Mouse (Mus musculus) ZHBTc4 (cell line): ENCODE results near the gene Msl2.

ENCODE experiments used
- DNase-seq: peaks from one replicate; pipeline ENCODE4 v3.0.0-alpha.2; 2011; ENCODE audit warnings: low read depth, low spot score

The Msl2 gene

DNA sequence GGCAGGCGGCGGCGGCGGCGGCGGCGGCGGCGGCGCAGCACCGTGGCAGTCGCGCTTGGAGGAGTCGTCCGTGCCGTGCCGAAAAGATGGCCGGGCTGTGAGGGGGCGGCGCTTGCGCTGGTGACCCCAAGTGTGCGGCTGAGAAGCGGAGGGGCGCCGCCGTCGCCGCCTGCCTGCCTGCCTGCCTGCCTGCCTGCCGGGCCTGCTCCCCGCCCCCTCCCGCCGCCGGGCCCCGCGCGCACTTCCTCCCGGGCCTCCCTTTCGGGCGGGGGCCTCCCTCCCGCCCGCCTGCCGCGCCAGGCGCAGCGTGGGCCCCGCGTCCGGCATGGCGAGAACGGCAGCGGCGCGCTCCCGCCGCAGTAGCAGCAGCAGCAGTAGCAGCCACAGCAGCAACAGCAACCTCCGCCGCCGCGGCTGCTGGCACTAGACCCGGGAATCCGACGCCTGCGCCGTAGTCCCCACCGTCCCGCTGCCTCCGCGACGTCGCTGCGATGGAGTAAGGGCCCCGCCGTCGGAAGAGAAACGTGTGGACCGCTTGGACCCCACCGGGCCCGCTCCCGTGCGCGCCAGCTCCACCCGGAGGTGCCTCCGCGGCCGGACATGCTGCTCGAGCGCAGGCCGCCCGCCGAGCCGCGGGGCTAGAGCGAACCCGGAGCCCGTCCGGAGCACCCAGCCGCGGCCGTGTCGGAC, 576 bp downstream of the Msl2 start:
- DNase-seq, result peak; percentile 81

DNA sequence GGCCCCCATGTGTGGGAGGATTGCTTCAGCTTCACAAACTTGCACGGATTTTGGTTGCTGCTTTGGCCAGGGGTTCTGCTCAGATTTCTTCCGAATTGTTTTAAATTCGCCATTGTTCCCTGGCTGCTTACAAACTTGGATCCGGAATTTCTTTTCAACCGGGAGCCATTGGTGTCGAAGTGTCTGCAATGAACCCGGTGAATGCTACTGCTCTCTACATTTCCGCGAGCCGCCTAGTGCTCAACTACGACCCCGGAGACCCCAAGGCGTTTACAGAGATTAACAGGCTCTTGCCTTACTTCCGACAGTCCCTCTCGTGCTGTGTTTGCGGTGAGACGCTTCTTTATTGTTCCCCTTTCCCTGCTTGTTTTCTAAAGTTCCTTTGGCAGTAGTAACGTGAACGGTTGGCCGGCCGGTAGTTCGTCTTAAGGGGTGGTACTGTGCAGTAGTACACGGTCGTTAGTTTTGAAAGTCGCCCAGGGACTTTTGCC, 1.2 kb downstream of the Msl2 start:
- no peak for DNase-seq

DNA sequence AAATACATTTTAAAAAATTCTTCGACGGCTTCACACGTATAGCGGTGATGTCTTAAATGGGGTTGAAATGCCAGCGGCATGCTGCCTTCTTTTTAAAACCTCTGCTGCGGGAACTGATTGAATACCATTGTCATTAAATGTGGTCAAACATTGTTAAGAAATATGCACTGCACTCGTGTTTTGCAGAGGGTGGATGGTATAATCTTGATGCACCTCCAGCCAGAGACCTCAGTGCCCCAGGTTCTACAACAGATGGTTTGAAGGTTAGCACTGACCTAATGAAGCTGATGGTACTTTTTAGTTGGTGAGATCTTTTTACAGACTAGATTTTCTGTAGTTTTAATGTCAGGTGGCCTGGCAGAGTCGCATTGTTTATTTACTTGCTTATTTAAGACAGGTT, 1.8 kb downstream of the Msl2 start:
- DNase-seq, result no peak

DNA sequence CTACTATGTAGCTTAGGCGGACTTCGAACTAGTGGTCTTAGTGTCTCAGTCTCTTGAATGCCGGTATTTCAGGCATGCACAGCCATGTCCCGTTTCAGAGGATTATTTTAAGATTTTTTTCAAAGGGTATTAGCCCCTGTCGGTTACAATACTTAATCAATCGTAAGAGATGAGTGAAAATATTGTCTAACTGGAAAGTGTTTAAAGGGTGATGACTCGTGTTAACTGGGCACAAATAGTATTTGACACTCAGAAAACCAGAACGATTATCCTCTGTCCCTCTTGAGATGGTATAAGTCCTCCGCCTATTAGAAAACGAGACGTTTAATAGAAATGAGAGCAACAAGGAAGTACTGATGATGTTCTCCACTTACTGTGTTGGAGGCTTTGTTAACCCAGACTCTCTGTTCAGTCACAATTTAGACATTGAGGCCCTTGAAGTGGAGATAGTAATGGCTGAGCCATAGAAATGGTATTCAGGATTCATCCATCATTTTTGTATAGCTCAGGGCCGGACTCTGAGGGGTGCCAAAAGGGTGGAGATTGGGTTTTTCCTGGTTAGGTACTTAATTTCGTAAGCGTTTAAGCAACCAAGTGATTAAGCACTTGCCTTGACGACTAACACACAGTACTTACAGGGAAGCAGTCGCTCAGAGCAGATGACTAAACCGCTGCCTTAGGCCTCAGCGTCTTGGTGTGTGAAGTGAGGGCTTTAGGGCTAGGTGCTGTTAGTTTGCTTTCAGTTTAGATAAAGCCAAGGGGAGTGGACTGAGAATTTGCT, 2.4 kb downstream of the Msl2 start:
- DNase-seq, result no peak

DNA sequence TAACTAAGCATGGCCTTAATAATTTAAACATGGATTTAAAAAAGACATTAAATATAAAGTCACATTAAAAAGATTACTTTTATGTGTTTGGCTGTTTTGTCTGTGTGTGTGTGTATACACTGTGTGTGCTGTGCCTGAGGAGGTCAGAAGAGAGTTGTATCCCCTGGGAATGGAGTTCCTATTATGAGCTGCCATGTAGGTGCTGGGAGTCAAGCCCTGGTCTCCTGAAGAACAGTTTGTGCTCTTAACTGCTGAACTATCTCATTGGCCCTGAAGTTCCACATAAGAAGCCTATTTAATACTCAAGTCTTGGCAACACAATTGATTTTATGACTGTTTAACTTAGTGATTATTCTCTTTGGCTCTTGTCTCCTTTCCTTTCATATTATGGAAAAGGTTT, 3.6 kb downstream of the Msl2 start:
- no peak for DNase-seq

DNA sequence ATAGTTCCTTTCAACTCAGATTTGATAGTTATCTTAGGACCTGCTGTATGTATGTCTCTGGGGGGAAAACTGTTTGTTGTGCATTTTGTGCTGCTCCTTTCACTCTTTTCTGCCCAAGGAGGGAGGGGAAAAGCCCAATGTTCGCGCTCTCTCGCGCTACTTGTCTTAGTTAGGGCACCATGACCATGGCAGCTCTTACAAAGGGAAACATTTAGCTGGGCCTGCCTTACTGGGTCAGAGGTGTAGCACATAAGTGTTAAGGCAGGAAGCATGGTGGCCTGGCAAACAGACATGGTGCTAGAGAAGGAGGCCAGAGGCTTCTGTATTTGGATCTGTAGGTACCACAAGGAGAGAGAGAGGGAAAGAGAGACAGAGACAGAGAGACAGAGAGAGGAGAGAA, 4.7 kb downstream of the Msl2 start:
- peak; percentile 43 for DNase-seq

DNA sequence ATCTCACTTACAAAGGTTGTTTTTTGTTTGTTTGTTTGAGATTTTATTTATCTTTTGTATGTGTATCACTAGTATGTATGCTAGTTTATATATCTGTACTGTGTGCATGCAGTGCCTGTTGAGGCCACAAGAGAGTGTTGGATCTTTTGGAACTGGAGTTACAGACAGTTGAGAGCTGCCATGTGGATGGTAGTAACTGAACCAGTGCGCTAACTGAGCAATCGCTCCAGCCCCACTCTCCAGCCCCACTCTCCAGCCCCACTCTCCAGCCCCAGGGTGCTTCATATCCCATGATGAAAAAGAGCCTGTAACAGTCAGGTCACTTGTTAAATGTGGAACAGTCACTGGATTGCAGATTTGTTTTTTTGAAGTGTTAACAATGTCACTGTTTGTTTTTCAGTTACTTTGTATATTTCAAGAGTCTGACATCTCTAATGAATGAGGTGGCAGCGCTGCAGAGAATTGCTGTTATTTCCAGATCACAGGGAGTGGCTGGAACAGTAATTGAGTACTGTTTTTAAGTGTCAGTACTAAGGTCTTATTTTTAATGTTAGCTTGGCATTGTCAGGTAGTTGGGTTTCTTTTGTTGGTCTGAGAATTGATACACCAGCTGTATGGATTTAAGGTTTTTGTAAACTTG, 6.3 kb downstream of the Msl2 start:
- DNase-seq, result peak; percentile 37

DNA sequence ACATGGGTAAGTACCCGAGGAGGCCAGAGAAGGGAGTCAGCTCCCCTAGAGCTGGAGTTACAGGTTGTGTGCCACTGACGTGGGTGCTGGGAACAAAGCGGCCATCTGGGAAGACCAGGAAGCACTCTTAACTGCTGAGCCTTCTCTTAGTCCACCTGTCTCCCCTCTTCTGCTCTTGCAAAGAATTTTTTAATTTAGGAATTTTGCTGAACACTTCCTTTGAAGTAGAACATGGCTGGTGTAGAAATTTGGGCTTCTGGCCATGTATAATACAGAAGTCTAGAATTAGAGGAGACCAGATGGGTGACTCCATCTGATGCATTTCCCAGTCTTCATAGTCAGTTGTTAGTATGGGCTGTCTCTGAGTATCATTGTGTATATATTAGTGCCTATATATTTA, 9.8 kb downstream of the Msl2 start:
- no peak for DNase-seq

DNA sequence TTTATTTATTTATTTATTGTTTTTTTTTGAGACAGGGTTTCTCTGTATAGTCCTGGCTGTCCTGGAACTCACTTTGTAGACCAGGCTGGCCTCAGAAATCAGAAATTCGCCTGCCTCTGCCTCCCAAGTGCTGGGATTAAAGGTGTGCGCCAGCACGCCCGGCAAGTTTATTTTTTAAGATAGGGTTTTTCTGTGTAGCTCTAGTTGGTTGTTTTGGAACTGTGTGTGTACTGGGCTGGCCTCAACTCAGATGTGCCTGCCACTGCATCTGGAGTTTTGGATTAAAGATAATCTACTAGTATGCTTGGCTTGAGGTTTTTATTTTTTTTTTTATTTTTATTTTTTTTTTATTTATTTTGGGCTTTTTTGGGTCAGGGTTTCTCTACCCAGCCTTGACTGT, 21.5 kb downstream of the Msl2 start:
- DNase-seq, result no peak

DNA sequence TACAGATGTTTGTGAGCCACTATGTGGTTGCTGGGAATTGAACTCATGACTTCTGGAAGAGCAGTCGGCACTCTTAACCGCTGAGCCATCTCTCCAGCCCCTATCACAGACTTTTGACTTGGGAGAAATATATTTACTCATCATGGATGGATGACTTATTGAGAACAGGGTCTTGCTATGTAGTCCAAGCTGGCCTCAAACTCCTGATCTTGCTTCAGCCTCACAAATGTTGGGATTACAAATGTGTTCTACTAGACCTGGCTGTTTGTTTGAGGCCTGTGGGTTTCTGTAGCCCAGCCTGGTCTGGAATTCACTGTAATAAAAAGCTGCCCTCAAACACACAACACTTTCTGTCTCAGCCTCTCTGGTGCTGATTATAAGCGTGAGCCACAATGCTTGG, 22.6 kb downstream of the Msl2 start:
- no peak for DNase-seq

DNA sequence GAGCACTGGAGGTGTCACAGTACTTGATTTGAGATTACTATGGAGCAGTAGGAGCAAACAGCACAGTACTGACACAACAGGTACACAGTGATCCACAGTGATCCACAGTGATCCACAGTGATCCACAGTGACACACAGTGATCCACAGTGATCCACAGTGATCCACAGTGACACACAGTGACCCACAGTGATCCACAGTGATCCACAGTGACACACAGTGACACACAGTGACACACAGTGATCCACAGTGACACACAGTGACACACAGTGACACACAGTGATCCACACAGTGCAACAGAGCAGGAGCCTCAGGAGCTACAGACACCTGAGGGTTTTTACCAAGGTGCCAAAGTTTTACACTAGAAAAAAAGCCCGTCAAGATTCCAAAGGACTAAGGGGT, 23.6 kb downstream of the Msl2 start:
- no peak for DNase-seq

DNA sequence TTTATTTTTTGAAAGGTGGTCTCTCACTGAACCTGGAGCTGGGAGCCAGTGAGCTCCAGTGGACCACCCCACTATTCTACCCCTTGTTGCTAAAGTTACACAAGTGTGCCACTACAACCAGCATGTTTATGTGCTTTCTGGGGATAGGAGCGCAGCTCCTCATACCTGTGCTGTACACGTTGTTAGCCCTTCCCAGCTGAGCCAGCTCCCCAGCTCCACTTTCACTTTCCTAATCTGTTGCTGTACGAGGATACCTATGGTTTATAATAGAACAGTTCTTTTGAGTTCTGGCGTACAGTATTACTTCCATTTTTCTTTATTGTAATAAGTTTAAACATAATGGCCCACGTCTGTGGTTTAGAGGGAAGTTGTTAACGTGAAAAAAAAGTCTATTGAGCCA, 25.5 kb downstream of the Msl2 start:
- DNase-seq, result no peak

DNA sequence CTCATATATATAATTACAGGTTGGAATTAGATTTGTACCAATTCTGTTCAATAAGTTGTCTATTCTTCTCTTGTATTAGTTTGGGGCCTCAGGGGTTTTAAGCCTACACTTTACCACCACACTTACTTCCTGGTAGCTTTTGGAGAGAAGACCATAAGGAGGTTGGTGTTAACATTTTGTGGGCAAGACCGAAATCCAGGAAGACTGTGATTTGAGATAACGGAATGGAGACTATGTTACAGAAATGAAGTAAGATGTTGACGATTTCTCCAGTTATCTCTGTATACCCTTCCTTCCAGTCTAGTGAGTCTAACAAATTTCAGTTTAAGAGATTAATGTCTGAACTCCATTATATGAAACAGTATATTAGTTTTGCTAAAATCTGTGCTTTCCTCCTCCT, 26.3 kb downstream of the Msl2 start:
- no peak for DNase-seq

DNA sequence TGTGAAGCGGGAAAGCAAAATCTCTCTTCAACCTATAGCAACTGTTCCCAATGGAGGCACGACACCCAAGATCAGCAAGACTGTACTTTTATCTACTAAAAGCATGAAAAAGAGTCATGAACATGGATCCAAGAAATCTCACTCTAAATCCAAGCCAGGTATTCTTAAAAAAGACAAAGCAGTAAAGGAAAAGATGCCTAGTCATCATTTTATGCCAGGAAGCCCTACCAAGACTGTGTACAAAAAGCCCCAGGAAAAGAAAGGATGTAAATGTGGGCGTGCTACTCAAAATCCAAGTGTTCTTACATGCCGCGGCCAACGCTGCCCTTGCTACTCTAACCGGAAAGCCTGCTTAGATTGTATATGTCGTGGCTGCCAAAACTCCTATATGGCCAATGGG, 27.6 kb downstream of the Msl2 start:
- no peak for DNase-seq

DNA sequence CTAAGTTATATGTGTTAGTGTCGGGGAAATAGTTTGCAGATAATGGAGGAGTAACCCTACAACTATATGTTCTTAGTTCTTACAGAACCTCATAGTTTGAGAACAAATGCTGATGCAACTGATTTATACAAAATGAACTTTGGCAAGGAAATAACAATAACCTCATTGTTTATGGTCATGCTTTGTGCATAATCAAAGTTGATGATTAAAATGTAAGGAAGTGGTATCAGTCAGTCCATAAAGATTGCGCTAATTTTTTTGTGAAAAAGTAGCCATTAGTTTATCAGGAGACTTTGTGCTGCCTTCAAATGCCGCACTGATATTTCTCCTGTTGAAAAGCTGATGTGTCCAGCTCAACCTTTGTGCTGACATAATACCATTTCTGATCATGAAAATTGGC, 28.4 kb downstream of the Msl2 start:
- DNase-seq, result no peak

DNA sequence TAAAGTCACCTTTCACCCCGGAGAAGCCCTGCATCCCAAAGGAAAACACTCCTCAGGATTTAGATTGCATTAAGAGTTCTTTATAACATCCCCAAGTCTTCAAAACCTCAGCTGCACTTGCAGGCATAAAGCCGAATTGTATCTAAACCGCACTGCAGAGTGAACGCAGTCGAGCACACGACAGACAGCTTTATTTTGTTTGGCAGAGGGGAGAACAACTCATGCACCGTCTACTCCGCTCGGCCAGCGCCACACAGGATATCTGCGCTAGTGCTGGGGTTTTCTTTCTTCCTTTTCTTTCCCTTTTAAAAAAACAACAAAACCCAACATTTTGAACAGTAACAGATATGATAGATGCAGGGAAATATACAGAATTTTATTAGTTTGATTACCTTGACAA, 31.0 kb downstream of the Msl2 start:
- no peak for DNase-seq

DNA sequence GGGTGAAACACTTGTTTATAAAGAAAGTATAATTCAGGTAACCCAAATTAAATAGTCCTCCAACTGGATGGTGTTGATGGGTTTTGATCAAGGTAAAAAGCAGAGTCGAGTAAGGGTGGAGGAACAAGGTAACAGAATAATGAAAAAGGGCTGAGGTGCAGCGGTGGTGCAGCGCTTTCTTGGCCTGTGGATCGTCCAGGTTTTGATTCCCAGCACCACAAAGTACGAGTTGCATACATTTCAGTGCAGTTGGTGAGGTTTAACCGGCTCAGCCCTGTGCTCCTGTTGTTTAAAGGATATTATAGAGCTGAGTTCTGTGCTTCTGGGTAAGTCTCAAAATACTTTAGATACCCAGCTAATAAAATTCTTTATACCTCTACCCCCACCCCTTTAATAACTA, 31.8 kb downstream of the Msl2 start:
- DNase-seq, result no peak

DNA sequence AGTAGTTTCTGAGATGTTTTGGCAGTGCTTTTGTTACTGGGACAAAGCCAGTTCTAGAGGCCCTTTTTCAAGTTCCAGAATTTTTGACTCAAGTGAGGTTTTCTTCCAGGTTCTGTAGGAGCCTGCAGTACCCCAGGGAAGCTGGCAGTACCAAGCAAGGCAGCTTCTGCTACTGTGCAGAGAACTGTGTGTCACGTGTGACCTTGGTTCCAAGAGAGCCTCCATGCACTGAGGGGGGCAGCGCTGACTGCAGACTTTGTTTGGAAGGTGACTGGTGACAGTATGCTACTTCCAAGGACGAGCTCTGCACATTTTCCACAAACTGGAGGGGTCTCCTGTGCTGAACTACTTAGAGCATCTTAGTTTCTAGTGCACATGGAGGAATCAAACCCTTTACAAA, 33.5 kb downstream of the Msl2 start:
- no peak for DNase-seq

DNA sequence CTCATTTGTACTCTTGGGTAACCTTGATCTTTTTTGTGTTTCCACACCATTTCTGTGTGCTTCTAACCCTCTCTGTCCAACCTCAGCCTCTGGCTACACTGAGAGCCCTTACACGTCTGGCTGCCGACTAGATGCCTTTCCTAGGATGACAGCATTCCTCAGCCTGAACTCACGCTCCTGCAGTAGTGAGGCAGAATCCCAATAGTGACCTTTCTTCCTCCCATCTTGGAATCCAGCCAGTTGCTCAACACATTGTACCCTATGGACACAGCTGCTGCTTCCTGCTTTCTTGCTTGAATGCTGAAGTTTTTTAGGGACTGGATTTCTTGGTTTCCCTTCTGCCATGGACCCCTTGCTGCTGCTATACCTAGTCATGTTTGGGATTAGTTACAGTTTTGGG, 36.1 kb downstream of the Msl2 start:
- DNase-seq, result no peak

DNA sequence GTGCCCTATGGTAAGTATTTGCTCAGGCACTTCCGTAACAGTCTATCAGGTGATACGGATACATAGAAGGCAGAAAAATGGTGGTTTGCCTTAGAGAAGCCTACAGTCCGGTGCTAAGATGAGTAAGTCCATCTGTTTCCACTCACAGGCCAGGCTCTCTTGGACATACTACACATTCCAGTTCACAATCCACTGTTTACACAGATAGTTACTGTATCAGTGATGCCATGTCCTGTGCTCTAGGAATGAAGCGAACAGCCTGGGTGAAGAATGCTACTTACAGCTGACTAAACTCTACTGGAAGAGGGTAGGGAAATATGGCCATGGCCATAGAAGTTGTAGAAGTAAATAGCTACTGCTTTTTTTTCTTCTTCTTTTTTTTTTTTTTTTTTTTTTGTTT, 39.4 kb downstream of the Msl2 start:
- DNase-seq, result no peak

DNA sequence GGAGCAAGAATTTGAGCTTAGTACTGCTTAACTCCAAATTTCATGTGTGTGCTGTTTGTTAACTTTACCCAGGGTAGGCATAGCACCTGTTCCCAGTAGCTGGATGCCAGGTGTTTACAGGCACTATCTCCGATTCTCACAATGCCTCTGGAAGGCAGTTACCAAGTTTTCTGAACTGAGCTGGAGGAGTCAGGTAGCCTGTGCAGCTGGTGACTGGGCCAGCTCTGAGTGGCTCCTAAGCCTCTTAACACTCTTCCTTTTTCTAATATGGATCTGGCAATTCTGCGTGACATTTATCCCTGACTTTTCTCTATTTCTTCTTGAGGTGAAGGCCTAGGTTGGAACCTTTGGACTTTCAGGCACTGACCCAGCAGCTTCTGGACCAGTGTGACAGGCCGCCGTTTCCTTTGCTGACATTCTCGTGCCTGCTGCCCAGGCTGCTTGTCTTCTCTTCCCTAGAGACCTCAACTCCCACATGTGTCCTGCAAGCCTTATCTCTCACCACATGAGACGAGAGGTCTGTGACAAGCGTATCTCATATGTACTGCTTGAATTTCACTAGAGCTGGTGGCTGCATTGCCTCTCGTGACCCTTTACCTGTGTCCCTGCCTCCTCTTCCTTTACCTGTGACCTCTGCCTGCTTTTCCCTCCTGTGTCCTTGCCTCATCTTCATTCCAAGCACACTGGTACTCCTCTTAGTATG, 40.4 kb downstream of the Msl2 start:
- no peak for DNase-seq

DNA sequence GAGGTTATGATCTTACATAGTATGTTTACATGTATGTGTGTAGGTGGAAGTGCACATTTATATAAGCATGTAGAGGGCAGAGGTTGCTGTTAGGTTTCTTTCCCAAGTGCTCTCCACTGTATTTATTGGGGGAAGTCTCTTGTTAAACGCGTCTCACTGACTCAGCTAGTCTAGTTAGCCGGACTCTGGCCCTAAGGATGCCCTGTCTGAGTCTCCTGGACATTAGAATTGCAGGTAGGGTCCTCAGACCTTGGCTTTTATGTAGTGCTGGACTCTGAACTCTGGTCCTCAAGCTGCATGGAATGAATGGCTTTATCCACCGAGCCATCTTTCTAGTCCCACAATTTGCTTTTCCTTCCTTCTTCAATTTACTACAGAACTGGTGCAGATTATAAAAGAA, 69.7 kb downstream of the Msl2 start:
- DNase-seq, result no peak
